Mouse (Mus musculus): ENCODE results near the gene Phf11c.
"Not testable (repeated sequence)": the region's sequence is repeated elsewhere in the genome, so short reads cannot be mapped to it uniquely, and the experiment has no call there.

Phf11c gene

GRCm38 (mm10) chr14:59395281-59395680 lies at the start of gene Phf11c:
Phf11c (minus strand) TSS chr14:59395381.
- no peak for DNase-seq

- DNase-seq: no peak
Observed at GRCm38 (mm10) chr14:59441472-59441805, 46.3 kb upstream of the Phf11c start.

GRCm38 (mm10) chr14:59440558-59441471 lies 45.6 kb upstream of the Phf11c start, which contains the start of the genes Setdb2 and Cab39l:
Setdb2 (minus strand) TSS chr14:59440884.
Cab39l (plus strand) TSS chr14:59440972.
- peak; percentile 93 to 94 for DNase-seq

- peak; percentile 11 to 18 for DNase-seq
Observed at GRCm38 (mm10) chr14:59440039-59440438, 44.9 kb upstream of the Phf11c start.

GRCm38 (mm10) chr14:59438505-59438904 lies 43.3 kb upstream of the Phf11c start:
- peak; percentile 69 to 71 for DNase-seq

GRCm38 (mm10) chr14:59437398-59437797 lies 42.2 kb upstream of the Phf11c start:
- DNase-seq: no peak

GRCm38 (mm10) chr14:59435206-59435605 lies 40.0 kb upstream of the Phf11c start:
- no peak for DNase-seq

GRCm38 (mm10) chr14:59433902-59434301 lies 38.7 kb upstream of the Phf11c start:
- DNase-seq: no peak

- no peak for DNase-seq
Observed at GRCm38 (mm10) chr14:59430556-59430955, 35.4 kb upstream of the Phf11c start.

GRCm38 (mm10) chr14:59422912-59423663 lies 27.9 kb upstream of the Phf11c start:
- no peak for DNase-seq

- DNase-seq: no peak
Observed at GRCm38 (mm10) chr14:59418171-59418570, 23.0 kb upstream of the Phf11c start.

- DNase-seq: not testable (repeated sequence)
Observed at GRCm38 (mm10) chr14:59414979-59415378, 19.8 kb upstream of the Phf11c start.

GRCm38 (mm10) chr14:59396999-59397398 lies 1.8 kb upstream of the Phf11c start:
- peak; percentile 74 to 76 for DNase-seq

- peak; percentile 16 to 23 for DNase-seq
Observed at GRCm38 (mm10) chr14:59390181-59390580, 5.0 kb downstream of the Phf11c start.

GRCm38 (mm10) chr14:59389532-59389931 lies 5.6 kb downstream of the Phf11c start:
- no peak for DNase-seq

- DNase-seq: no peak
Observed at GRCm38 (mm10) chr14:59370348-59371068, 24.7 kb downstream of the Phf11c start.

GRCm38 (mm10) chr14:59366386-59367105 lies 28.6 kb downstream of the Phf11c start:
- no peak for DNase-seq

- DNase-seq: peak; percentile 17 to 18
Observed at GRCm38 (mm10) chr14:59365244-59365644, 29.9 kb downstream of the Phf11c start, which contains the start of gene Phf11d. Phf11d (minus strand) TSS chr14:59365470.

- DNase-seq: peak; percentile 40 to 49
Observed at GRCm38 (mm10) chr14:59341189-59341588, 54.0 kb downstream of the Phf11c start, which contains the start of gene Phf11b. Phf11b (minus strand) TSS chr14:59341351.

GRCm38 (mm10) chr14:59339541-59339940 lies 55.6 kb downstream of the Phf11c start:
- DNase-seq: no peak

- peak; percentile 11 to 31 for DNase-seq
Observed at GRCm38 (mm10) chr14:59336056-59336455, 59.1 kb downstream of the Phf11c start.

Data from B cell, adult 2 months (primary cell).